Mouse (Mus musculus) heart, adult 11 months (tissue): ENCODE results near the gene Dgkq.

ENCODE experiments used
- DNase-seq: peaks from one replicate; pipeline ENCODE4 v3.0.0; 2022

The Dgkq gene

GRCm38 (mm10) chr5:108668977-108669936, at the start of gene Dgkq:
Gene Dgkq (minus strand): TSS chr5:108669672.
- DNase-seq: peak; percentile 99

- DNase-seq: no peak
Measured at GRCm38 (mm10) chr5:108718051-108718450, 48.6 kb upstream of the Dgkq start.

GRCm38 (mm10) chr5:108715974-108716373, 46.5 kb upstream of the Dgkq start:
- peak; percentile 65 for DNase-seq

- peak; percentile 91 for DNase-seq
Measured at GRCm38 (mm10) chr5:108714149-108714548, 44.7 kb upstream of the Dgkq start.

- DNase-seq: peak; percentile 88
Measured at GRCm38 (mm10) chr5:108713691-108714090, 44.2 kb upstream of the Dgkq start.

GRCm38 (mm10) chr5:108713096-108713495, 43.6 kb upstream of the Dgkq start:
- no peak for DNase-seq

- no peak for DNase-seq
Measured at GRCm38 (mm10) chr5:108711968-108712367, 42.5 kb upstream of the Dgkq start.

GRCm38 (mm10) chr5:108708981-108709731, 39.7 kb upstream of the Dgkq start:
- DNase-seq: peak; percentile 89

GRCm38 (mm10) chr5:108708419-108708818, 38.9 kb upstream of the Dgkq start:
- DNase-seq: peak; percentile 79

GRCm38 (mm10) chr5:108707758-108708157, 38.3 kb upstream of the Dgkq start:
- no peak for DNase-seq

- DNase-seq: peak; percentile 85
Measured at GRCm38 (mm10) chr5:108703754-108704626, 34.5 kb upstream of the Dgkq start.

GRCm38 (mm10) chr5:108701341-108702021, 32.0 kb upstream of the Dgkq start:
- peak; percentile 85 for DNase-seq

- DNase-seq: no peak
Measured at GRCm38 (mm10) chr5:108700346-108700745, 30.9 kb upstream of the Dgkq start.

GRCm38 (mm10) chr5:108697341-108697753, 27.9 kb upstream of the Dgkq start:
- no peak for DNase-seq

- DNase-seq: no peak
Measured at GRCm38 (mm10) chr5:108696542-108696941, 27.1 kb upstream of the Dgkq start.

- DNase-seq: peak; percentile 94
Measured at GRCm38 (mm10) chr5:108695861-108696260, 26.4 kb upstream of the Dgkq start.

- DNase-seq: peak; percentile 95
Measured at GRCm38 (mm10) chr5:108694352-108695261, 25.1 kb upstream of the Dgkq start.

- DNase-seq: peak; percentile 99
Measured at GRCm38 (mm10) chr5:108693872-108694288, 24.4 kb upstream of the Dgkq start.

GRCm38 (mm10) chr5:108692271-108692670, 22.8 kb upstream of the Dgkq start, which contains the start of gene Fgfrl1:
Gene Fgfrl1 (plus strand): TSS chr5:108692382.
- DNase-seq: peak; percentile 98

GRCm38 (mm10) chr5:108691152-108691551, 21.7 kb upstream of the Dgkq start:
- DNase-seq: no peak

- no peak for DNase-seq
Measured at GRCm38 (mm10) chr5:108689091-108689490, 19.6 kb upstream of the Dgkq start.
